Mouse (Mus musculus): ENCODE measurements around the gene Gm8281.
"Not testable (repeated sequence)": the region's sequence is repeated elsewhere in the genome, so short reads cannot be mapped to it uniquely, and the experiment has no call there.

The Gm8281 gene

DNA sequence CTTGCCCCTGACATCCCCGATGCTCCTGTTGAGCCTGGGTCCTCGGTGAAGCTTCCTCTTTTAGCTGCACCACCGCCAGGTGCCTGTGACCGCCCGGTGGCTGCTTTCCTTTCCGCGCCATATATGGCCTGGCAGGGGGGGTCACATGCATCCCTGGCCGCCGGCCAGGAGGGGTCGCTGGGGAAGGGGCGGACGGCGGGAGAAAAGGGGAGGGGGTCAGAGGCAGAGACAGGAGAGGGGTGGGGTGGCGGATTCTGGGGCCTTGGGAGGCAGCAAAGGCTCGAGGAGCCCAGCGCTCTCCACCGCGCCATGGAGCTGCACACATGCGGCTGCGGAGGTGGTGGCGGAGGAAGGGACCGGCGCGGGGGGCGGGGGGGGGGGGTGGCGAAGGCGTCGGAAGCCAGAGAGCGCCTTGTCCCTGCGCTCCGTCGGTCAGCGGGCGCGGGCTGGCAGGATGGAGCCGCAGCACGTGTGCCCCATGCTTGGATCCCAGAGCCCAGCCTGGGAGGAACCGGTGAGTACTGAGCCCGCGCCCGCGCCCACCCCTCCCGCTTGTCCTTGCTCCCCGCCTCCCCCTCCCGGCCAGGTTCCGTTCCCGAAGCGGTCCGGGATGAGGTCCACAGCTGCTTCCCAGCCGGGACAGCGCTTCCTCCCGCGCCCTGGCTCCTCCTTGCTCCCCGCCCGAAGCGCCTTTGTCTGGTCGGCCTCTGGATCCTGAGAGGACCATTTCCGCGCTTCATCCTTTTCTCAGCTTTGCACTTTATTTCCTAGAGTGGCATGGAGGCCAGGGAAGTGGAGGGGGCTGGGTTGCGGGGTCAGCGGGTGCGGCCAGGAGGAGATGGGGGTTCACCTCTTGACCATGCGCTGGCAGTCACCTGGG is at the start of gene Gm8281:
Gene Gm8281, plus strand, starts transcription at position 430 of the 880 bp plus-strand sequence.
- in situ Hi-C loops (cut with MboI), result not testable (repeated sequence)

DNA sequence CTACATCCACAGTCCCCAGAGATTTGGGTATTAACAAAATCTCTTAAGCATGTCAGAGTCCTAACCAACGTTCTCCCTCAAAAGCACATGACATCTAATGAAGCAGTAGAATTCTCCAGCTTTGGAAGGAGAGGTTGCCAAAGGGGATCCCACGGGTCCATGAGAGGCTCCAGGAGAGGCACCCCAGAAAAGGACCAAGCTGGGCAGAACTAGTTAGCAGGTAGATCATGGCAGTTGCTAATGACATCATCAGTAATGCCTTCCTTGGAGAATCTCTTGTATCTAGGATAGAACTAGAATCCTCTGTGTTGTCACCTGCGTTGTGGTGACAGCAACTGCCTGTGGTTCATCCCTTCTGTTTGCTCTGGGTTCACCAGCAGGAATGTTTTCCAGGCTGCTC is 20.5 kb upstream of the Gm8281 start, which contains the start of gene 4930555G01Rik:
Gene 4930555G01Rik, plus strand, starts transcription at position 301 of the 400 bp plus-strand sequence.
- in situ Hi-C loops (cut with MboI), result not testable (repeated sequence)

DNA sequence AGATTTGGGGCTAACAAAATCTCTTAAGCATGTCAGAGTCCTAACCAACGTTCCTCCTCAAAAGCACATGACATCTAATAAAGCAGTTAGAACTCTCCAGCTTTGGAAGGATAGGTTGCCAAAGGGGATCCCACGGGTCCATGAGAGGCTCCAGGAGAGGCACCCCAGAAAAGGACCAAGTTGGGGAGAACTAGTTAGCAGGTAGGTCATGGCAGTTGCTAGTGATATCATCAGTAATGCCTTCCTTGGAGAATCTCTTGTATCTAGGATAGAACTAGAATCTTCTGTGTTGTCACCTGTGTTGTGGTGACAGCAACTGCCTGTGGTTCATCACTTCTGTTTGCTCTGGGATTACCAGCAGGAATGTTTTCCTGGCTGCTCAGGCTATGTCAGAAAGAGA is 60.4 kb downstream of the Gm8281 start, which contains the start of gene Gm8279:
Gene Gm8279, plus strand, starts transcription at position 301 of the 400 bp plus-strand sequence.
- in situ Hi-C loops (cut with MboI), result not testable (repeated sequence)
